Mouse (Mus musculus) stomach, embryonic 16.5 days (tissue): ENCODE results near the gene Rhou. TPM values are rescaled to one million over a fixed set of nuclear protein-coding genes. Genes with fewer than 3 reads are reported as not detected.

Source experiments
- ATAC-seq: fragments of 200-750 bp; cut with Nextera tagmentation; 2 replicates; pipeline ENCODE4 v1.8.0; 2017; ENCODE audit warnings: moderate number of reproducible peaks, moderate TSS enrichment; ENCODE audit not compliant: insufficient read depth, low FRiP score
- H3K27ac ChIP-seq: fragments of 300-500 bp; sonication (generic); 2 replicates; pipeline ENCODE4 v1.5.1; 2014; ENCODE audit warnings: low read length
- H3K27me3 ChIP-seq: fragments of 300-500 bp; sonication (generic); 2 replicates; pipeline ENCODE4 v1.6.1; 2014; ENCODE audit warnings: low read length, control low read depth, mixed read lengths; ENCODE audit not compliant: control insufficient read depth, insufficient read depth
- H3K36me3 ChIP-seq: fragments of 300-500 bp; sonication (generic); 2 replicates; pipeline ENCODE4 v1.6.1; 2014; ENCODE audit warnings: low read length; ENCODE audit not compliant: control insufficient read depth, insufficient read depth
- H3K4me1 ChIP-seq: fragments of 300-500 bp; sonication (generic); 2 replicates; pipeline ENCODE4 v1.6.1; 2014; ENCODE audit warnings: low read length, control low read depth, mixed read lengths; ENCODE audit not compliant: control insufficient read depth, insufficient read depth
- H3K4me2 ChIP-seq: fragments of 300-500 bp; sonication (generic); 2 replicates; pipeline ENCODE4 v1.6.1; 2014; ENCODE audit warnings: low read depth, low read length, mixed read lengths
- H3K4me3 ChIP-seq: fragments of 300-500 bp; sonication (generic); replicated peaks from 2 replicates; pipeline ENCODE4 v1.5.1; 2014; ENCODE audit warnings: mild to moderate bottlenecking, low read length
- H3K9ac ChIP-seq: fragments of 300-500 bp; sonication (generic); 2 replicates; pipeline ENCODE4 v1.6.1; 2014; ENCODE audit warnings: low read length
- H3K9me3 ChIP-seq: fragments of 300-500 bp; sonication (generic); replicated peaks from 2 replicates; pipeline ENCODE4 v1.6.1; 2016; ENCODE audit warnings: low read length, control low read depth; ENCODE audit not compliant: control insufficient read depth
- WGBS: fragments of 180-500 bp; shearing (Covaris S2); extraction: QIAGEN DNeasy Blood & Tissue Kit; methylation state at CpG from one replicate; pipeline ENCODE4 v1.1.7; 2014; 5-methylcytosine and 5-hydroxymethylcytosine counted together
- polyA plus RNA-seq: library from polyadenylated mRNA; unstranded; fragments of >200 nt; fragmentation: Nextera tagmentation; extraction: Ambion mirVana; gene quantifications from 2 replicates; pipeline ENCODE4 v1.2.1, GENCODE M21; 2015

The Rhou gene
- polyA plus RNA-seq, 1 experiment from 2014 or later: 8.7 TPM

DNA sequence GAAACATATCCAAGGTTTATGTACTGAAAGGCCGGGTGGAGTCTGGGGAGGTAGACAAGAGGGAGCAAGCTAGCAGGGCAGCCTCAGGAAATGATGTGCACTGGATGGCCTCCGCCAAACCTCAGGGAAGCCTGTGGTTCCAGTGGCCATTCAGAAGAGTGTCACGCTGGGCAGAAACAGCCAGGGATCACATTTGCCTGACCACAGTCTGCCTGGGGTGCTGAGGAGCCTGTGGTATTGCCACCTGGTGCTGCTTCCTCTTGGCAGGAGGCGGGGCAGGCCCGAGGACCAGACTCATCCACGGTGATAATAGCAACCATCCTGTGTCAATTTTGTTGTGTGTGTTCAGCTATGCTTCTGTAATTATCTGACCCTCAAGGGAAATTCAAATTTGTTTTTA, 18.9 kb downstream of the Rhou start:
- no peaks in the 10 kb centered on the region for H3K36me3 ChIP-seq
- no peak for ATAC-seq
- peaks cover 6% of the 10 kb centered on the region; the same call in 1 of the 2 replicates for H3K4me1 ChIP-seq
- H3K9me3 ChIP-seq: no peaks in the 10 kb centered on the region
- H3K4me2 ChIP-seq: no peak overlapping the region
- H3K4me3 ChIP-seq: no peak overlapping the region
- no peak overlapping the region for H3K9ac ChIP-seq
- no peak overlapping the region for H3K27ac ChIP-seq
- H3K27me3 ChIP-seq: no peaks in the 10 kb centered on the region
- 78% methylated on average over 6 of the region's 6 CpGs for WGBS

DNA sequence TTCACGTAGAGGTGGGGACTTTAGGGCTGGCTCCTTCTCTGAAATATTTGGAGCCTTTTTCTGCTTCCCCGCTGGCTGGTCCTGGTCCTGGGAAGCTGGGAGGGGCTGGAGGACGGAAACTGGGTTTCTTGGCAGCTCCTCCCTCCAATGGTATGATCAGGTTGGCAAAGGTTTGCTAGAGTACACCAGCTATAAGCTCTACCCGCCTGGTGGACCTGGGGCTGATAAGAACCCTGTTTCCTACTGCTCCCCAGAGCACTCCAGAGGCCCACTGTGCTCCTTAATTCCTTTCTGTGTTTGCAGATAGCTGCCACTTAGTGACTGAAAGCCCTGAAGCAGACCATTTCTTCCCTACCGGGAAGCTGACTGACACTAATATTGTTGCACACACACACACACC, 21.9 kb downstream of the Rhou start:
- Histone ChIP-seq H3K4me3 (no peak overlapping the region), H3K36me3 (no peaks in the 10 kb centered on the region), H3K4me1 (peaks cover 6% of the 10 kb centered on the region; the same call in 1 of the 2 replicates), H3K4me2 (peak overlapping the region; percentile 9; the same call in 1 of the 2 replicates), H3K27me3 (no peaks in the 10 kb centered on the region), H3K9me3 (no peaks in the 10 kb centered on the region), H3K27ac (peak overlapping the region; percentile 38), H3K9ac (peak overlapping the region; percentile 21; the same call in 1 of the 2 replicates)
- 40% methylated on average over 5 of the region's 5 CpGs for WGBS
- peak; percentile 69 for ATAC-seq

GRCm38 (mm10) chr8:123678390-123678789, 24.7 kb downstream of the Rhou start:
- Histone ChIP-seq H3K4me2 (no peak overlapping the region), H3K36me3 (no peaks in the 10 kb centered on the region), H3K9ac (no peak overlapping the region), H3K9me3 (no peaks in the 10 kb centered on the region), H3K27ac (no peak overlapping the region), H3K4me3 (no peak overlapping the region), H3K4me1 (peaks cover 11% of the 10 kb centered on the region), H3K27me3 (no peaks in the 10 kb centered on the region)
- ATAC-seq: no peak
- WGBS: 75% methylated on average over 4 of the region's 4 CpGs

DNA sequence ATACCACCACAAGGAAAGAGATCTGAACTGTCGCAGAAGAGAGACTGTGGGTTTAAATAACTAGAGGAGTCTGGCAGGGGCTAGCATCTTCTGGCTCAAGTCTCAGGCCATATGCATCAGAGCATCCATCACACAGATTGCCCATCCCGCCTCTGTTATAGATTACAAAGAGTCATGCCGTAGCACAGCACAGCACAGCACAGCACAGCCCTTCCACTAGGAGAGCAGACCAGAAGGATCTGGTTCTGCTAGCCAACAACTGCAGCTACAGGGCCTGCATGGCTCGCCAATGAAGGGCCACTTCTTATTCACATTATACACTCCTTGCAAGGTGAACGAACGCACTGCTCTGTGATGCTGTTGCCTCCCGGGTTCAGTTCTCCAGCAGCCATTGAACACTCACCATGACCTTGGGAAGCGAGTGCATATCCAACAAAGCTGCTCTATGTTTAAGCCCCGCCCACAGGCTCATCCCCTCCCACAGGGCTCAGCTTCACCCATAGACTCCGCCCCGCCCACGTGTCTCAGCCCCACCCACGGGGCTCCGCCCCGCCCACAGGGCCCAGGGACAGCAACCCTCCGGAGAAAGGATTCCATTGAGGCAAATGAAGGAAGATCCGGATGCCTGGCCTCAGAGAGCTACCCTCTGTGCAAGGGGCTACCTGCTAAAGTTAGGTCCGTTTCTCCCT, 28.5 kb downstream of the Rhou start:
- H3K4me2 ChIP-seq: no peak overlapping the region
- H3K36me3 ChIP-seq: no peaks in the 10 kb centered on the region
- 22% methylated on average over 18 of the region's 18 CpGs for WGBS
- H3K9ac ChIP-seq: no peak overlapping the region
- H3K27ac ChIP-seq: no peak overlapping the region
- H3K4me1 ChIP-seq: peaks cover 5% of the 10 kb centered on the region
- no peaks in the 10 kb centered on the region for H3K9me3 ChIP-seq
- peak; percentile 84 for ATAC-seq
- no peaks in the 10 kb centered on the region for H3K27me3 ChIP-seq
- no peak overlapping the region for H3K4me3 ChIP-seq

- 40% methylated on average over 7 of the region's 7 CpGs for WGBS
- H3K27me3 ChIP-seq: no peaks in the 10 kb centered on the region
- no peak overlapping the region for H3K27ac ChIP-seq
- no peak for ATAC-seq
- H3K4me2 ChIP-seq: no peak overlapping the region
- H3K9me3 ChIP-seq: no peaks in the 10 kb centered on the region
- H3K4me3 ChIP-seq: no peak overlapping the region
- peaks cover 5% of the 10 kb centered on the region for H3K4me1 ChIP-seq
- H3K9ac ChIP-seq: no peak overlapping the region
- H3K36me3 ChIP-seq: no peaks in the 10 kb centered on the region
These were observed 29.6 kb downstream of the Rhou start for GRCm38 (mm10) chr8:123683321-123683720.

DNA sequence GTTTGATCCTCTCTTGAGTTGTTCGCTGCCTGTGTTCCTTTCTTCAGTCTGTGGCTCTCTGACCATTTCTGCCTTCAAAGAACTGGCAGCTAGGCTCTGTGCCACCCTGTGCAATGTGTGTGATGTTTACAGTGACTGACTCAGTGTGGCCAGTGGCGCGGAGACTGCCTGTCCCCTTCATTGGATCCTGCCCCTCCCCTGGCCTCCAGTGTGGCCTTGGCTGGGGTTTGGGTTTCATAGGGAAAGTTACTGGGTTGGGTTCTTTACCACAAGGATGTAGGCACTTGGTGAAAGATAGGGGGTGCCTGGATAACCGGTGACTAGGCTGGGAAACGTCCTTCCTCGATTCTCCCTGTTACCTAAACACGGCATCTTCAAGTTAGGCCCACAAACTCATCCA, 31.1 kb downstream of the Rhou start:
- no peaks in the 10 kb centered on the region for H3K36me3 ChIP-seq
- H3K27ac ChIP-seq: no peak overlapping the region
- H3K9me3 ChIP-seq: no peaks in the 10 kb centered on the region
- no peaks in the 10 kb centered on the region for H3K27me3 ChIP-seq
- H3K4me2 ChIP-seq: no peak overlapping the region
- H3K9ac ChIP-seq: no peak overlapping the region
- no peak for ATAC-seq
- peaks cover 5% of the 10 kb centered on the region for H3K4me1 ChIP-seq
- 77% methylated on average over 7 of the region's 7 CpGs for WGBS
- H3K4me3 ChIP-seq: no peak overlapping the region

- Histone ChIP-seq H3K9me3 (no peaks in the 10 kb centered on the region), H3K27ac (no peak overlapping the region), H3K27me3 (no peaks in the 10 kb centered on the region), H3K4me2 (no peak overlapping the region), H3K9ac (no peak overlapping the region), H3K4me3 (no peak overlapping the region), H3K4me1 (peaks cover 5% of the 10 kb centered on the region), H3K36me3 (no peaks in the 10 kb centered on the region)
- WGBS: 85% methylated on average over 4 of the region's 4 CpGs
- no peak for ATAC-seq
These were observed 31.7 kb downstream of the Rhou start for GRCm38 (mm10) chr8:123685477-123685876.

GRCm38 (mm10) chr8:123687826-123688225, 34.1 kb downstream of the Rhou start:
- no peaks in the 10 kb centered on the region for H3K4me1 ChIP-seq
- no peaks in the 10 kb centered on the region for H3K27me3 ChIP-seq
- no peaks in the 10 kb centered on the region for H3K36me3 ChIP-seq
- no peak overlapping the region for H3K27ac ChIP-seq
- H3K4me3 ChIP-seq: no peak overlapping the region
- no peak for ATAC-seq
- WGBS: 32% methylated on average over 4 of the region's 4 CpGs
- no peak overlapping the region for H3K9ac ChIP-seq
- no peaks in the 10 kb centered on the region for H3K9me3 ChIP-seq
- no peak overlapping the region for H3K4me2 ChIP-seq

DNA sequence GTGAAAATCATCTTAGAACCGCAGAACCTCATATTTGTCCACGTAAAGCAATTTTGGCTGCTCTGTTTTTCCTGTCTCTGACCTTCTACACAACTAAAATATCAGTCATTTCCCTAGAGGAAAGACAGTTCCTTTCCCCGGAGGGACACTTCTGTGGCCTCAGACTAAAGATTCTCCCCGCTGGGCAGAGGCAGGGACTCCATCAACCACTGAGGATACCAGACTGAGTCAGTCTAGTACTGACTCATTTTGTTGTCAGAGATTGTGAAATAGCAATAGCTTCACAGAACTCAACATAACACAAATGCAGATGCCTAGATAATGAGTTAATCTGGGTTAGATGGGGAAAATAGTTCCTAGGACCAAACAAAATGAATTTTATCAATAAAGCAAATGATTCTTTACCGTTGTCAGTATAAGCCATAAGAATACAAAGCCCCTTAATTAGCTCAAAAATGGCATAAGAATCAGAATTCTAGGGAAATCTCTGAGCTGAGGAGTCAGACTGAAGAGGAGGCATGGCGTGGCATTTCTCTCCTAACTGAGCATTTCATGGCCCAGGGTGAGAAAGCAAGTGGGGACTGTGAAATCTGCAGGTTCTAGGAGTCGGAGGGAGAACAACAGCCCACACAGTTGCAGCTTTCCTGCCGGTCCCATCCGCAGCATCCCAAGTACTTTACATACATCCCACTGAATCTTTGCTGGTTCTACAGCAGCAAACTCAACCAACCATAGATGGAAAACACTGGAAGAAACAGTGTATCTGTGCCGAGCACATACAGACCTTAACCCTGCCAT, 38.6 kb downstream of the Rhou start:
- Histone ChIP-seq H3K9me3 (no peaks in the 10 kb centered on the region), H3K27me3 (no peaks in the 10 kb centered on the region), H3K36me3 (no peaks in the 10 kb centered on the region), H3K4me1 (no peaks in the 10 kb centered on the region), H3K27ac (no peak overlapping the region), H3K4me3 (no peak overlapping the region), H3K9ac (no peak overlapping the region), H3K4me2 (no peak overlapping the region)
- WGBS: 80% methylated on average over 10 of the region's 10 CpGs
- no peak for ATAC-seq
